Mouse (Mus musculus) lung, postnatal 0 days (tissue): ENCODE data around the gene Slc30a6. TPM values are rescaled to one million over a fixed set of nuclear protein-coding genes. Genes with fewer than 3 reads are reported as not detected.

Source experiments
- ATAC-seq: fragments of 200-750 bp; cut with Nextera tagmentation; 2 replicates; pipeline ENCODE4 v1.8.0; 2017; ENCODE audit warnings: moderate library complexity
- DNase-seq: peaks from one replicate; pipeline ENCODE4 v3.0.0-alpha.2; 2016; ENCODE audit warnings: low spot score
- H3K27ac ChIP-seq: fragments of 300-500 bp; sonication (generic); 2 replicates; pipeline ENCODE4 v1.5.1; 2014; ENCODE audit warnings: antibody characterized with exemption, mild to moderate bottlenecking, low read length, mixed read lengths
- H3K27me3 ChIP-seq: fragments of 300-500 bp; sonication (generic); replicated peaks from 2 replicates; pipeline ENCODE4 v1.6.1; 2014; ENCODE audit warnings: low read length, mixed read lengths; ENCODE audit not compliant: insufficient read depth
- H3K36me3 ChIP-seq: fragments of 300-500 bp; sonication (generic); 2 replicates; pipeline ENCODE4 v1.6.1; 2014; ENCODE audit warnings: low read length, mixed read lengths; ENCODE audit not compliant: insufficient read depth
- H3K4me1 ChIP-seq: fragments of 300-500 bp; sonication (generic); 2 replicates; pipeline ENCODE4 v1.6.1; 2014; ENCODE audit warnings: antibody characterized with exemption, low read depth, low read length, mixed read lengths; ENCODE audit not compliant: insufficient read depth
- H3K4me2 ChIP-seq: fragments of 300-500 bp; sonication (generic); replicated peaks from 2 replicates; pipeline ENCODE4 v1.6.1; 2014; ENCODE audit warnings: low read depth, mild to moderate bottlenecking, low read length, moderate library complexity, mixed read lengths
- H3K4me3 ChIP-seq: fragments of 300-500 bp; sonication (generic); 2 replicates; pipeline ENCODE4 v1.5.1; 2014; ENCODE audit warnings: low read depth, low read length
- H3K9ac ChIP-seq: fragments of 300-500 bp; sonication (generic); replicated peaks from 2 replicates; pipeline ENCODE4 v1.6.1; 2014; ENCODE audit warnings: low read depth, mild to moderate bottlenecking
- H3K9me3 ChIP-seq: fragments of 300-500 bp; sonication (generic); 2 replicates; pipeline ENCODE4 v1.6.1; 2016; ENCODE audit warnings: low read length, mixed read lengths
- CTCF ChIP-seq: IDR thresholded peaks from 2 replicates; pipeline ENCODE4 v1.5.1; 2016; ENCODE audit warnings: antibody characterized with exemption, mild to moderate bottlenecking
- EP300 ChIP-seq: IDR thresholded peaks from 2 replicates; pipeline ENCODE4 v1.6.1; 2016; ENCODE audit warnings: antibody characterized with exemption, mild to moderate bottlenecking, control low read depth
- WGBS: fragments of 180-500 bp; shearing (Covaris S2); extraction: QIAGEN DNeasy Blood & Tissue Kit; methylation state at CpG from one replicate; pipeline ENCODE4 v1.1.7; 2014; 5-methylcytosine and 5-hydroxymethylcytosine counted together
- polyA plus RNA-seq: library from polyadenylated mRNA; unstranded; fragments of >200 nt; fragmentation: Nextera tagmentation; extraction: Ambion mirVana; gene quantifications from 2 replicates; pipeline ENCODE4 v1.2.1, GENCODE M21; 2015

The Slc30a6 gene
- polyA plus RNA-seq: 26.7 and 28.6 TPM in 2 replicates

- under 1% methylated on average over 40 of the region's 41 CpGs for WGBS
- peak; percentile 99 for DNase-seq
- H3K27me3 ChIP-seq: no peaks in the 10 kb centered on the region
These were observed at the start of gene Slc30a6 for GRCm38 (mm10) chr17:74395383-74396065. TSS of gene Slc30a6 (plus strand) at chr17:74395608.

GRCm38 (mm10) chr17:74363592-74363991, 31.8 kb upstream of the Slc30a6 start:
- no peak overlapping the region for H3K9ac ChIP-seq
- TF ChIP-seq CTCF (no peak), EP300 (no peak)
- WGBS: 92% methylated on average over 1 of the region's 1 CpGs

More at GRCm38 (mm10) chr17:74395383-74396065, at the start of gene Slc30a6:
- Histone ChIP-seq H3K4me3 (peak within 1 kb of the TSS; percentile 88), H3K36me3 (no peaks in the 10 kb centered on the region), H3K4me1 (no peaks in the 10 kb centered on the region), H3K9ac (peak within 1 kb of the TSS; percentile 95), H3K4me2 (peak within 1 kb of the TSS; percentile 74), H3K27ac (peak within 1 kb of the TSS; percentile 94), H3K9me3 (no peaks in the 10 kb centered on the region)
- TF ChIP-seq EP300 (no peak), CTCF (no peak)
- ATAC-seq: peak; percentile 100

GRCm38 (mm10) chr17:74376916-74377315, 18.5 kb upstream of the Slc30a6 start:
- no peaks in the 10 kb centered on the region for H3K4me1 ChIP-seq
- H3K9me3 ChIP-seq: no peaks in the 10 kb centered on the region
- no peak for TF ChIP-seq EP300
- no peak for TF ChIP-seq CTCF
- H3K4me3 ChIP-seq: no peak overlapping the region
- H3K36me3 ChIP-seq: peaks cover 34% of the 10 kb centered on the region
- no peak overlapping the region for H3K9ac ChIP-seq
- no peak overlapping the region for H3K27ac ChIP-seq
- no peaks in the 10 kb centered on the region for H3K27me3 ChIP-seq
- DNase-seq (peak; percentile 31), ATAC-seq (no peak)
- no peak overlapping the region for H3K4me2 ChIP-seq
- WGBS: 50% methylated on average over 1 of the region's 1 CpGs

More at GRCm38 (mm10) chr17:74363592-74363991, 31.8 kb upstream of the Slc30a6 start:
- Histone ChIP-seq H3K27ac (no peak overlapping the region), H3K4me3 (no peak overlapping the region), H3K4me1 (no peaks in the 10 kb centered on the region), H3K9me3 (no peaks in the 10 kb centered on the region), H3K4me2 (no peak overlapping the region), H3K27me3 (no peaks in the 10 kb centered on the region), H3K36me3 (peaks cover 13% of the 10 kb centered on the region)
- ATAC-seq (no peak), DNase-seq (no peak)

DNA sequence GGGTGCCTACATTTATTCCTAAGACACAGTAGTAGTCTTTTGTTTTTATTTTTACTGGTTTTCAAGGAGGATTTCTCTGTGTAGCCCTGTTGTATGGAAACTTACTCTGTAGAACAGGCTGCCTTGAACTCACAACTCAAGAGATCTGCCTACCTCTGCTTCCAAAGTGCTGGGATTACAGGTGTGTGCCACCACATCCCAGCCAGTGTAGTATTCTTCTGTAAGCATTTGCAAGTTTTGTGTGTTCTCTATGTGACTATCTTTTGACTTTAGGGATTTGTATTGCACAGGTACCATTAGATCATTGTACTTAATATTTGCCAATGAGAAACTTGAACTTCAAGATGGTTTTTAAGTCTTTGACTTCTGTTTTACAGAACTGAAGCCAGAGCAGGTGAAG, 8.8 kb upstream of the Slc30a6 start:
- TF ChIP-seq EP300 (no peak), CTCF (no peak)
- ATAC-seq: no peak

DNA sequence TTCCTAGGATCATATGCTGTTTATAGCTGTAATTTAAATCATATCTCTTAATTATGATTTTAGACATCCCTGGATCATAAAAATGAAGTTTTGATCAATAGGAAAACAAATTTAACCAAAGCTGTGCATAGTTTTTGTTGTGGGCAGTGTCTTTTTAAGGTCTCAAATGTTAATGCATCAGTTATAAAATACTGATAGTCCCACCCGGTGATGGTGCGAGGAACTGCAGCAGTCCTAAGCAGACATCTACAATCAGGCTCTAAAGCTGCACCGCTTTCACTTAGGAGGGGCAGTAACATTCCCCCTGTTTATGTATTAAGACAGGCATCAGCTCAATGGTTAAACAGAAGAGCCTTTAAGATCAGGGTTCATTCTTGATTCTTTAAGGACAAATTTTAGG, 5.6 kb upstream of the Slc30a6 start:
- H3K27me3 ChIP-seq: no peaks in the 10 kb centered on the region
- H3K4me1 ChIP-seq: no peaks in the 10 kb centered on the region
- no peaks in the 10 kb centered on the region for H3K9me3 ChIP-seq
- no peak overlapping the region for H3K9ac ChIP-seq
- ATAC-seq (no peak), DNase-seq (no peak)
- H3K4me2 ChIP-seq: no peak overlapping the region
- TF ChIP-seq EP300: no peak
- peak; percentile 30; the same call in 1 of the 2 replicates for TF ChIP-seq CTCF
- no peak overlapping the region for H3K4me3 ChIP-seq
- 77% methylated on average over 3 of the region's 3 CpGs for WGBS
- H3K27ac ChIP-seq: no peak overlapping the region
- peaks cover 9% of the 10 kb centered on the region; the same call in 1 of the 2 replicates for H3K36me3 ChIP-seq

More for the DNA sequence above, 8.8 kb upstream of the Slc30a6 start:
- H3K4me3 ChIP-seq: no peak overlapping the region
- no peak overlapping the region for H3K4me2 ChIP-seq
- no peak overlapping the region for H3K9ac ChIP-seq
- no peaks in the 10 kb centered on the region for H3K4me1 ChIP-seq
- no peaks in the 10 kb centered on the region for H3K27me3 ChIP-seq
- H3K36me3 ChIP-seq: peaks cover 23% of the 10 kb centered on the region; the same call in 1 of the 2 replicates
- DNase-seq: no peak
- no peaks in the 10 kb centered on the region for H3K9me3 ChIP-seq
- no peak overlapping the region for H3K27ac ChIP-seq

- no peak for DNase-seq
- no peak overlapping the region for H3K27ac ChIP-seq
These were observed 1.0 kb upstream of the Slc30a6 start for GRCm38 (mm10) chr17:74394381-74394780.

More at GRCm38 (mm10) chr17:74394381-74394780, 1.0 kb upstream of the Slc30a6 start:
- no peak for ATAC-seq
- Histone ChIP-seq H3K4me3 (no peak overlapping the region), H3K4me1 (no peaks in the 10 kb centered on the region), H3K9me3 (no peaks in the 10 kb centered on the region), H3K9ac (no peak overlapping the region), H3K4me2 (no peak overlapping the region), H3K27me3 (no peaks in the 10 kb centered on the region), H3K36me3 (no peaks in the 10 kb centered on the region)
- no peak for TF ChIP-seq CTCF
- TF ChIP-seq EP300: no peak
- WGBS: 58% methylated on average over 2 of the region's 2 CpGs
